ENCODE assay signal across 9 mouse cellular contexts in the genomic region with DNA sequence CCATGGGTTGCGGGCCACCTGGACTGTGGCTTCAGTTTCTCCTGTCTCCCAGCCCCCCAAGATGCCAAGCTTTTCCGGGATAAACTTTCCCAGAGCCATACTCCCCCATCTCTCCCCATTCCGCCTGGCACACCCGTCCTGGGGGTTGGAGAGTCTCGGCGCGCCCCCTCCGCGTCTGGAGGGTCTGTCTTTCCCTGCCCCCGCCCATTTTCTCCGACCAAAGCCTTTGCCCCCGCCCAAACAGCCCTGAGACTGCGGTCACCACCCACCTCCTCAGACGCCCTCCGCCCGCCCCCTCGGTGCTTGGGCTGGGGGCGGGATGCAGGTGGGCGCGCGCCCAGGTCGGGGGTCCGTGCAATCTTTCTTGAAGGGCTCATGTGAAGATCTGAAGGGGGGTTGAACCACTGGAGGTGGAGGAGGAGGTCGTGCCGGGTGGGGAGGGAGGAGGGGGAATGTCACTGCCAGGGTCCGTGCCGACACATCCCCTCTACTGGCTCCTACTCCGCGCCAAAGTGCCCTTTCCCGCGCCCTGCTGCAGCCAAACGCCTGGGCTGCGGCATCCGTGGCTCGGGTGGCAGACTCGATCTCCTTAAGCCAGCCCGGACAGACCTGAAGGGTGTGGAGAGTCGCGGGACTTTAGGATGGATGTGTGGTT. TPM values are rescaled to one million over a fixed set of nuclear protein-coding genes. Genes with fewer than 3 reads are reported as not detected.
DNase-seq lines count a peak whose midpoint lies in the region; ATAC-seq and TF ChIP-seq lines count a peak whose summit lies in the region.
"Had no signal": no experiment of that assay in that cellular context is flagged by ENCODE, and none has a peak within 500 bp of the region (broad histone marks: within the 10 kb centered on the region; RNA-seq: fewer than 3 reads in every experiment).

No protein-coding gene starts in this region.

- no peak overlapping the region for H3K27ac ChIP-seq in heart, embryonic 13.5 days (replicated peaks)
- no peak overlapping the region for H3K27ac ChIP-seq in heart, adult 2 months
- no peak overlapping the region for H3K27ac ChIP-seq in embryonic facial prominence, embryonic 15.5 days (replicated peaks)
- H3K27ac ChIP-seq in limb, embryonic 13.5 days = no peak overlapping the region
- no peak overlapping the region for H3K27ac ChIP-seq in thymus, adult 2 months (ENCODE audit: control insufficient read depth, insufficient read depth, low read length)

- H3K9me3 ChIP-seq in heart, embryonic 13.5 days = no peaks in the 10 kb centered on the region
- H3K9me3 ChIP-seq in embryonic facial prominence, embryonic 15.5 days (replicated peaks) = no peaks in the 10 kb centered on the region
- H3K9me3 ChIP-seq in limb, embryonic 13.5 days = no peaks in the 10 kb centered on the region

- peak overlapping the region; percentile 75 for H3K4me2 ChIP-seq in heart, embryonic 13.5 days
- H3K4me2 ChIP-seq in embryonic facial prominence, embryonic 15.5 days (replicated peaks) = peak overlapping the region; percentile 63
- H3K4me2 ChIP-seq in limb, embryonic 13.5 days (replicated peaks) = peak overlapping the region; percentile 70

- H3K27me3 ChIP-seq in heart, embryonic 13.5 days (replicated peaks) = peaks cover 94% of the 10 kb centered on the region
- peaks cover 18% of the 10 kb centered on the region for H3K27me3 ChIP-seq in heart, adult 2 months (ENCODE audit: control insufficient read depth, insufficient read depth, low read length)
- H3K27me3 ChIP-seq in embryonic facial prominence, embryonic 15.5 days = peaks cover 71% of the 10 kb centered on the region
- H3K27me3 ChIP-seq in limb, embryonic 13.5 days = peaks cover 89% of the 10 kb centered on the region
- H3K27me3 ChIP-seq in thymus, adult 2 months (ENCODE audit: control insufficient read depth, insufficient read depth, low read length) = no peaks in the 10 kb centered on the region

- H3K4me1 ChIP-seq in heart, embryonic 13.5 days = peaks cover 8% of the 10 kb centered on the region; the same call in 1 of the 2 replicates
- no peaks in the 10 kb centered on the region for H3K4me1 ChIP-seq in heart, adult 2 months (ENCODE audit: control insufficient read depth, insufficient read depth, low read length)
- H3K4me1 ChIP-seq in embryonic facial prominence, embryonic 15.5 days = peaks cover 14% of the 10 kb centered on the region
- peaks cover 3% of the 10 kb centered on the region; the same call in 1 of the 2 replicates for H3K4me1 ChIP-seq in limb, embryonic 13.5 days
- no peaks in the 10 kb centered on the region for H3K4me1 ChIP-seq in thymus, adult 2 months (replicated peaks; ENCODE audit: control insufficient read depth, insufficient read depth, low read length)

- no peak for TF ChIP-seq POLR2A in heart, adult 2 months (IDR thresholded peaks at IDR 0.05; ENCODE audit: insufficient read depth, low read depth, low read length)
- no peak for TF ChIP-seq POLR2A in thymus, adult 2 months (IDR thresholded peaks at IDR 0.05; ENCODE audit: control insufficient read depth, extremely low read depth, insufficient read depth, low read length, poor library complexity)

- H3K9ac ChIP-seq in heart, embryonic 13.5 days = no peak overlapping the region
- no peak overlapping the region for H3K9ac ChIP-seq in heart, adult 2 months (ENCODE audit: low read depth, low read length)
- H3K9ac ChIP-seq in embryonic facial prominence, embryonic 15.5 days = no peak overlapping the region
- no peak overlapping the region for H3K9ac ChIP-seq in limb, embryonic 13.5 days

- 1% methylated on average over 39 of the region's 39 CpGs for WGBS in heart, embryonic 13.5 days
- 2% methylated on average over 38 of the region's 39 CpGs for WGBS in heart, adult 2 months
- WGBS in embryonic facial prominence, embryonic 15.5 days = 1% methylated on average over 39 of the region's 39 CpGs
- WGBS in limb, embryonic 13.5 days = 1% methylated on average over 39 of the region's 39 CpGs
- WGBS in thymus, adult 2 months = 11% methylated on average over 39 of the region's 39 CpGs

- no peak for TF ChIP-seq CTCF in heart, adult 2 months (IDR thresholded peaks at IDR 0.05)
- no peak for TF ChIP-seq CTCF in thymus, adult 2 months (IDR thresholded peaks at IDR 0.05; ENCODE audit: borderline replicate concordance, control insufficient read depth, extremely low read depth, insufficient read depth, low read length, poor library complexity)

- DNase-seq in heart, adult 2 months = no peak
- peak; percentile 11 for DNase-seq in ES-CJ7 (ENCODE audit: low read depth, low spot score)
- DNase-seq in urinary bladder, adult 2 months (ENCODE audit: low spot score) = no peak
- DNase-seq in thymus, adult 2 months = no peak
- DNase-seq in spleen, adult 12 weeks (ENCODE audit: low spot score) = no peak
- DNase-seq: kidney, postnatal 14 days had no signal

- TF ChIP-seq EP300 in heart, adult 2 months (IDR thresholded peaks at IDR 0.05; ENCODE audit: insufficient read depth, low read depth, low read length) = no peak

- no peaks in the 10 kb centered on the region for H3K36me3 ChIP-seq in heart, embryonic 13.5 days
- H3K36me3 ChIP-seq in heart, adult 2 months (ENCODE audit: control insufficient read depth, insufficient read depth, low read length) = no peaks in the 10 kb centered on the region
- no peaks in the 10 kb centered on the region for H3K36me3 ChIP-seq in embryonic facial prominence, embryonic 15.5 days
- H3K36me3 ChIP-seq in limb, embryonic 13.5 days = no peaks in the 10 kb centered on the region
- H3K36me3 ChIP-seq in thymus, adult 2 months (ENCODE audit: control insufficient read depth, insufficient read depth, low read length) = no peaks in the 10 kb centered on the region

- H3K4me3 ChIP-seq in heart, embryonic 13.5 days = peak overlapping the region; percentile 49
- H3K4me3 ChIP-seq in heart, adult 2 months = no peak overlapping the region
- peak overlapping the region; percentile 37 for H3K4me3 ChIP-seq in embryonic facial prominence, embryonic 15.5 days (replicated peaks)
- H3K4me3 ChIP-seq in limb, embryonic 13.5 days = peak overlapping the region; percentile 45
- H3K4me3 ChIP-seq in thymus, adult 2 months (ENCODE audit: control insufficient read depth, insufficient read depth, low read length) = no peak overlapping the region

- H3K79me2 ChIP-seq in heart, adult 2 months (replicated peaks; ENCODE audit: control insufficient read depth, insufficient read depth, low read length) = no peaks in the 10 kb centered on the region

- intact Hi-C loops in heart, adult 2 months (cut with DNase I) = no loop called here

- ATAC-seq in heart, embryonic 13.5 days (ENCODE audit: extremely low read depth, insufficient number of reproducible peaks, low FRiP score, low TSS enrichment) = no peak
- ATAC-seq in embryonic facial prominence, embryonic 15.5 days (ENCODE audit: insufficient number of reproducible peaks, low FRiP score, low TSS enrichment, low read depth) = no peak
- no peak for ATAC-seq in limb, embryonic 13.5 days (ENCODE audit: low FRiP score, low read depth)

RNA-seq across cellular contexts. Expression of gene Csmd2, which starts 1.0 kb away (rescaled TPM):
- polyA plus RNA-seq in heart, embryonic 13.5 days (2015; fragmentation: Nextera tagmentation; extraction: Ambion mirVana) = 0.01 TPM in 1 of 2 replicates, not detected in the other
- total RNA-seq in heart, adult 2 months (2021) = not detected
- under 0.01 TPM in 1 of 2 replicates, not detected in the other for polyA plus RNA-seq in heart, adult 2 months (2012; rRNA removed)
- 0.07 and 0.19 TPM in 2 replicates for polyA plus RNA-seq in embryonic facial prominence, embryonic 15.5 days (2015; fragmentation: Nextera tagmentation; extraction: Ambion mirVana)
- 0.14 and 0.19 TPM in 2 replicates for polyA plus RNA-seq in limb, embryonic 13.5 days (2015; fragmentation: Nextera tagmentation; extraction: Ambion mirVana)
- polyA plus RNA-seq in urinary bladder, adult 2 months (2012; rRNA removed) = not detected in 2 replicates
- polyA plus RNA-seq in thymus, adult 2 months (2012; rRNA removed) = 0.42 and 0.50 TPM in 2 replicates

RNA-seq across cellular contexts. Expression of gene CK137956, which starts 17.9 kb away (rescaled TPM):
- polyA plus RNA-seq in heart, embryonic 13.5 days (2015; fragmentation: Nextera tagmentation; extraction: Ambion mirVana) = not detected in 2 replicates
- total RNA-seq in heart, adult 2 months (2021) = not detected
- polyA plus RNA-seq in heart, adult 2 months (2012; rRNA removed) = not detected in 2 replicates
- polyA plus RNA-seq in embryonic facial prominence, embryonic 15.5 days (2015; fragmentation: Nextera tagmentation; extraction: Ambion mirVana) = not detected in 2 replicates
- polyA plus RNA-seq in limb, embryonic 13.5 days (2015; fragmentation: Nextera tagmentation; extraction: Ambion mirVana) = not detected in 2 replicates
- not detected in 2 replicates for polyA plus RNA-seq in urinary bladder, adult 2 months (2012; rRNA removed)
- not detected in 2 replicates for polyA plus RNA-seq in thymus, adult 2 months (2012; rRNA removed)

Comparison
In these comparisons a context has a peak if more than half of its experiments do, and no peak if none do; other contexts are left out.
1. H3K4me3 ChIP-seq: peak in heart, embryonic 13.5 days (single experiment), embryonic facial prominence, embryonic 15.5 days (single experiment) and limb, embryonic 13.5 days (single experiment); none in heart, adult 2 months (single experiment) and thymus, adult 2 months (single experiment).
2. Peak in every context shown above with its lines, with median percentiles within 50 percentile points of each other: H3K4me2 ChIP-seq.